Mouse (Mus musculus) activated CD4-positive, CD25-positive, alpha-beta regulatory T cell (primary cell): Measurements from ENCODE around the gene D930020B18Rik. TPM values are rescaled to one million over a fixed set of nuclear protein-coding genes. Genes with fewer than 3 reads are reported as not detected.

Source experiments
- polyA plus RNA-seq, 2 experiments: library from polyadenylated mRNA; unstranded; fragments of 100-300 nt; shearing (Covaris generic); gene quantifications; one replicate each; pipeline ENCODE4 v1.2.1; 2017

Gene D930020B18Rik
- polyA plus RNA-seq: under 1 TPM; 0.10 to 0.14 TPM

GRCm38 (mm10) chr10:121641272-121642053, at the start of gene D930020B18Rik:
TSS of gene D930020B18Rik (plus strand) at chr10:121641588.

DNA sequence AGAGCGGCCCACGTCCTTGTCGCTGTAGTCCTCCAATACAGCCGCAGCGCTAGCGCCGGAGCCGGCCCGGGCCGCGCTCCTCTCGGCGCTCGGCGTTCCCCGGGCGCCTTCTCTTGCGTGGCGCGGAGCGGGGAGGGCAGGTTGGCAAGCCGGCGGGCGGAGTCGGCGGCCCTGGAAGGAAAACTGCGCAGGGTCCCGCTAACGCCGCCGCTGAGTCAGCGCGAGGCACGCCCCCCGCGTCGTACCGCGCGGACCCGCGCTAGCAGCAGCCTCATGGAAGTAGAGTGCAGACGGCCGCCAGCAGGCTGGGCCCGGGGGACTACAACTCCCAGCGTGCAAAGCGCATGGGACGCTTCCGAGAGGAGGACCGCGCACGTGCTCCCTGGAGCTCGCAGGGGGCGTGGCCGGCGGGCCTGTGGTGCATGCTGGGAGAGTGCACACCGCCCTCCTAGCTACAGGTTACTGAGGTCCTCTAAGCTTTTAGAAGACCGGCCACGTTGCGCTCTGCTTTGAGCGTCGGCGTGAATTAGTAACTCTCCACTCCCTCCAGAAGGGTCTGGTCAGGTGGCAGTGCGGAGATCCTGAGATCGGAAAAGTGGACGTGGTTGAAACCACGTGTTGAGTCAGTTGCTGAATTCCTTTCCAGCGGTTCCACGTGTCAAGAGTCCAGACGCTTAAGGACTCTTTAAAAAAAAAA, 15.1 kb upstream of the D930020B18Rik start, which contains the start of gene Xpot:
TSS of gene Xpot (minus strand) at position 147 of the 697 bp plus-strand sequence.

DNA sequence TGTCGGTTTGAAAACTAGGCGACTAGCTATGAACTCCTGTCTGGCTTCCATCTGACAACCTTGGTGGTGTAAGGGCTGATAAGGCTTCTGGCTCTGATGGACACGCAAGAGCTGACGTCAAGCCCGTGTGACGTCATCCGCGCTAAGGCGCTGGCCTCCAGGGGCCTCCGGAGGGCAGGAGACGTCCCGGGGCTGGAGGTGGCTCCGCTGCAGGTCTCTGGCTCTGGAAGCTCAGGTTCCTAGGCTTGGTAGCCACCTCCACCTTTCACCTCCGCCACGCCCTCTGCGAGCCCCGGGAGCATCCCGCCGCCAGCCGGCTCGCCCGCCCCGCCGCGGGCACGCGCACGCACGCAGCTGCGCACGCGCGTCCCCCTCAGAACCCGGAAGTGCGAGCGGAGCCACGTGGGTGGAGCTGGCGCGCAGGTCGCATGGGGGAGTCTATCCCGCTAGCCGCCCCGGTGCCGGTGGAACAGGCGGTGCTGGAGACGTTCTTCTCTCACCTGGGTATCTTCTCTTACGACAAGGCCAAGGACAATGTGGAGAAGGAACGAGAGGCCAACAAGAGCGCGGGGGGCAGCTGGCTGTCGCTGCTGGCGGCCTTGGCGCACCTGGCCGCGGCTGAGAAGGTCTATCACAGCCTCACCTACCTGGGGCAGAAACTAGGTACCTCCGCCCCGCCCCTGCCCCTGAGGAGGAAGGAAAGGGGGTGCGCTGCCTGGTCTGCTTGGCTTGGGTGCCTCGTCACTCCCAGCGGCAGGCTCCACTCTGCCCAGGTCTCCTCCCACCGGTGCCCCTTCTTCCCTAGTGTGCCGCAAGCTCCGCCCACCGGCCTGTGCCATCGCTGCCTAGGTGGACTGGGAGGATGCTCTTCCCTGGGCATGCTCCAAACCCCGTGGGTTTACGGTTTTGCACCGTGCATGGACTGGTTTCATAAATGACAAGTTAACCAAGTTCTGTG, 98.4 kb downstream of the D930020B18Rik start, which contains the start of gene BC048403:
TSS of gene BC048403 (plus strand) at position 390 of the 958 bp plus-strand sequence.

Other genes with a start within 250 kb of the D930020B18Rik start
- gene Rassf3, start 165.2 kb upstream of the D930020B18Rik start, polyA plus RNA-seq: 10 to 100 TPM; 13.8 to 20.6 TPM
- gene Tbk1, start 54.8 kb upstream of the D930020B18Rik start, polyA plus RNA-seq: 10 to 100 TPM; 83.8 to 85.1 TPM
- gene Xpot, start 15.3 kb upstream of the D930020B18Rik start, polyA plus RNA-seq: 10 to 100 TPM; 30.1 to 46.2 TPM
- 1 to 10 TPM; 2.2 to 3.8 TPM for gene BC048403, start 98.3 kb downstream of the D930020B18Rik start, polyA plus RNA-seq